Mouse (Mus musculus) lung, postnatal 14 days (tissue): ENCODE results near the gene Cabin1.

ENCODE experiments used
- DNase-seq: peaks from one replicate; pipeline ENCODE4 v3.0.0; 2021

The Cabin1 gene

GRCm38 (mm10) chr10:75697693-75698092, 66.4 kb downstream of the Cabin1 start:
- no peak for DNase-seq

- no peak for DNase-seq
These were observed 67.4 kb downstream of the Cabin1 start for GRCm38 (mm10) chr10:75696597-75697355.

DNA sequence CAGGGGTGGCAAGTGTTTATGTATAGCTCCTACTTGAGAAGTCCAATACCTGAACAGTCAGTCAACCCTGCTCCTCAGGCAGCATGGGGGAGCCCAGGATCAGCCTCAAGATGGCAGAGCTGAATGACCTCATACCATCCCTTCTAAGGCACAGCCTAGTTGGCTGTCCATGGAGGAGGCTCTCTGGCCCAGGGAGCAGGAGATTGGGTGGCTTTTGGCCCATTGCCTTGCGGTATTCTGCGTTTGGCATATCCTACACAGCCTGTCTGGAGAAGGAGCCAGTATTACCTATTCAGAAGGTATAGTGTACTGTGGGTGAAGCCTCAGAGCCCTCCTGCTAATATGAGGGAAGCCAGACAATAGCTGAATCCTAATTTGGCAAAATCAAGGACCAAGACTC, 68.6 kb downstream of the Cabin1 start:
- no peak for DNase-seq

GRCm38 (mm10) chr10:75695078-75695477, 69.1 kb downstream of the Cabin1 start:
- DNase-seq = no peak

GRCm38 (mm10) chr10:75694567-75694966, 69.6 kb downstream of the Cabin1 start:
- no peak for DNase-seq

GRCm38 (mm10) chr10:75693451-75694233, 70.5 kb downstream of the Cabin1 start:
- DNase-seq = no peak

DNA sequence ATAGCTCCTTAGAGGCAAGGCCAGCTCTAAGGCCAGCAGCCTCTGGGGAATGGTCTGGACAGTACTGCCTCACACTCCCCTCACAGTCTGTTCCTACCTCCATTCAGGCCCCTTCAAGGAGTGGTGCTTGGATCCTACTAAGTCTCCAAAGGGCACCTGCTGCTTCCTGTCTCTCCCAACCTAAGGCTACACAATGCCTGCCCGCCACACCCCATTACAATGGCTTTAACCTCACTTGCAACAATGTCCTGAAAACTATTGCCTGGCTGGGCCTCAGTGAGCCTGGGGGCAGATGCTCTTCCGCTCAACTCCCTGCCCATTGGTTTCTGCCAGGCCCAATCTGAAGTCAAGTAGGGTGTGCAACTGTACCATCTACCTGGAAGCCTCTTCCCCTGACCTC, 75.5 kb downstream of the Cabin1 start:
- no peak for DNase-seq

- no peak for DNase-seq
These were observed 77.4 kb downstream of the Cabin1 start for GRCm38 (mm10) chr10:75686724-75687123.

GRCm38 (mm10) chr10:75684035-75685004, 79.8 kb downstream of the Cabin1 start:
- no peak for DNase-seq

GRCm38 (mm10) chr10:75680574-75681001, 83.6 kb downstream of the Cabin1 start:
- DNase-seq = no peak

DNA sequence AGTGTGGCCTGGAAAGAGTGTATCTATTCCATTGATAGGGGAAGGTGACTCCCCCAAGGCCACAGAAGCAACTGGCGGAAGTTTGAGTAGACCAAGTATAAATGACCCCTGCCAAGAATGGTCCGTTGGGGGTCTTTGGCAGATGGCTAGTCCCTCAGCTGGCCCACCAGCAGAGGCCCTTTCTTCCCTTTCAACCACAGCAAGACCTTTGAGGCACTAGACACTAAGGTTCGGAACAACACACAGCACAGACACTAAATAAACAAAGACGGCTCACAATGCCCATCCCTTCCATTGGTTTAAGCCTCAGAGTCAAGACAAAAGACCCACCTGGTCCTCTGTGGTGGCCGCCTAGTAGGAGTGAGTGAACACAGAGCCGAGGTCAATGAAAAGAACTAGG, 84.9 kb downstream of the Cabin1 start:
- DNase-seq = no peak

DNA sequence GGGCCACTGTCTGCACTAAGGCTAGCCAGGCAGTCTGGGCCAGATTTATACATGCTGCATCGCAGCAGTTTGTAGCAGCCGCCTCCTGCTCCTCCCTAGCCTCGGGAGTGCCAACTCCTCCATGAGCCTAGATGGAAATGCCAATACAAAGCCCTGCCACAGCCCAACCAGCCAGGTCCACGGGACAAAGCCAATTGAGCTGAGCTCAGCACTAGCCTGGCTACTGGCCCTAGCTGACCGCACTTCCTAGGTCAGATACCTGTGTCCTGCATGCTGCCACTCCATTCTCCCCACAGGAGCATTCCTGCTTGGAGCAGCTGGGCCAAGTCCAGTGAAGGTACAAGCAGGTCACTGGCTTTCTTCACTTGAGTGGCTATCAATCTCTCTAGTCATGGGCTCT, 86.2 kb downstream of the Cabin1 start:
- no peak for DNase-seq

DNA sequence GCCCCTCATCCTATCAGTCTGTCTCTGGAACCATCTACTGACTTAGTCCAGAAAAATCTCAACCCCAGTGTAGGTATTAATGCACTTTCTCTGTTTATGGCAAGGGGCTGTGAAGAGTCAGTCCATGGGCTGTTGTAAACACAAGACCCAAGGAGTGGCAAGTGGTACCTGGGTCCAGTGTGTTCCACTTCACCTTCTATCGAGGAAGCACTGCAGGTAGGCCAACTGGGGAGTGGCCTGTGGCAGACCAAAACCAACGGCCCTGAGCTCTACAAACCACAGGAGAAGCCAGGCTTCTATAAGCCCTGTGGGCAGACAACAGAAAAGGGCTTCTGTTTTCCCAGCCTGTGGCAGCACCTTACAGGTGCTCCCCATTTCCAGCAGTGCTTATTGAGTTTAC, 86.6 kb downstream of the Cabin1 start:
- DNase-seq = no peak

DNA sequence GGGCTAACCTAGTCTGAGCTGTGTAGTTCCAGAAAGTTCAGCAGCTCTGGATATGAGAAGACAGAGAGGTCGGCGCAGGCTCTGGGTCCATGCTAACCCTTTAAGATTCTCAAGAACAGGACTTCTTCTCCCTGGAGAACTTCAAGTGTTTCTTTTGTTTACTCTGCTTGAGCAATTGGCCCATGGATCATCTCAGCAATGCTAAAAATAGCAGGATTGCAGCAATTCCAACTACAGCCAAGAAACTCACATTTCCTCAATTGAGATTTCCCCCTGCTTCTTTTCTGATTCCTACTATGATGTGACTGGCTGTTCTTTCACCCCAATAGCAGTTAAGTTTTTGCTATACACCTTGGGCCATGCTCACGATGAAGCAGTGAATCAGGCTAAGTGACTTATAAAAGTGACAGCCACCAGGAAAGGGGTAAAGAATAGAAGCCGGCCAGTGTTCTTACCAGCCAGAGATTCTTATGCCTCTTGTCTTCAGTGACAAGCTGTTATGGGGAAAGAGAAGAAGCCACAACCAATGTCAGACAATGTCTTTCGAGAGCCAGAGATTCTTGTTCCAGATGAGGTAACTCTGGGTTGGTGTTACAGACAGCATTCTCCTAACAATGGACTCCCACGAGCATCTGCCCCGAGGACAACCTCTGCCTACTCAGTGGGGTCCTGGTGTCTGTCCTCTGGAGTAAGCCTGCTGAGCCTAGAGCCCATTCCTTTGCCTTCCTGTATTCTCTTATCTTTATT, 87.1 kb downstream of the Cabin1 start:
- peak; percentile 45 for DNase-seq

GRCm38 (mm10) chr10:75676286-75676685, 87.9 kb downstream of the Cabin1 start:
- DNase-seq = no peak

DNA sequence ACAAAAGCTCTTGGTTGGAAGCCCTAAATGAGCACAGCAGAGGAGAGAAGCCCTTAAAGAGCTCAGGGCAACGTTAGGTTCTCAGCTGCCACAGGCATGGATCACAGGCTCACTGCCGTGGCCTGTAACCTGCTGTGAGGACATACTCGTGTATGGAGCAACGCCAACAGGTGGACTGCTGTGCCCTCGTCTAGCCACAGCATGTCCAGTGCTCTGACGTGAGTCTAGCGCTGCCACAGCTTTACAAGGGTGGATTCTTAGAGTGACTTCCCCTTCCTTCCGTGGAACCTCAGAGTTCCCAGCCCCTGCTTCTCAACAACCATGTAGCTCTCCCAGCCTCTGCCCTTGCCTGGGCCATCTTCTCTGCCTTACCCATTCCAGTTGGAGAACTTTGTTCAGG, 88.5 kb downstream of the Cabin1 start:
- DNase-seq = no peak

- DNase-seq = no peak
These were observed 94.2 kb downstream of the Cabin1 start for GRCm38 (mm10) chr10:75669936-75670335.

DNA sequence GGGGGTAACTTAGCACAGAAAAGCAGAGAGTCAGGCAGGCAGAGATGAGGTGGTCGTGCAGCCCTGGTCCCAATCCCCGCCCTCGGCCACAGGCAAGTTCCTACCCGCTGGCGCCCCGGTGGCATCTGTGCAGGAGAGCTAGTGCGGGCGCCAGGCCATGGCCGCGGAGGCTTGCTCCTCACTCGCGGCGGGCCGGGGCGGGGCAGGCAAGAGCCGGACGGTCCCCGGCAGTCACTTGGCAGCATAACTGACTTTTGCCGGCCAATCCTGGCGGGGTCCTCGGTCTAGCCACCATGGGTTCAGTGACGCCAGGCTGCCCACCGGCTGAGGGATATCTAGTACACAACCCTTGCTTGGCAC, 96.2 kb downstream of the Cabin1 start:
- peak; percentile 77 for DNase-seq

DNA sequence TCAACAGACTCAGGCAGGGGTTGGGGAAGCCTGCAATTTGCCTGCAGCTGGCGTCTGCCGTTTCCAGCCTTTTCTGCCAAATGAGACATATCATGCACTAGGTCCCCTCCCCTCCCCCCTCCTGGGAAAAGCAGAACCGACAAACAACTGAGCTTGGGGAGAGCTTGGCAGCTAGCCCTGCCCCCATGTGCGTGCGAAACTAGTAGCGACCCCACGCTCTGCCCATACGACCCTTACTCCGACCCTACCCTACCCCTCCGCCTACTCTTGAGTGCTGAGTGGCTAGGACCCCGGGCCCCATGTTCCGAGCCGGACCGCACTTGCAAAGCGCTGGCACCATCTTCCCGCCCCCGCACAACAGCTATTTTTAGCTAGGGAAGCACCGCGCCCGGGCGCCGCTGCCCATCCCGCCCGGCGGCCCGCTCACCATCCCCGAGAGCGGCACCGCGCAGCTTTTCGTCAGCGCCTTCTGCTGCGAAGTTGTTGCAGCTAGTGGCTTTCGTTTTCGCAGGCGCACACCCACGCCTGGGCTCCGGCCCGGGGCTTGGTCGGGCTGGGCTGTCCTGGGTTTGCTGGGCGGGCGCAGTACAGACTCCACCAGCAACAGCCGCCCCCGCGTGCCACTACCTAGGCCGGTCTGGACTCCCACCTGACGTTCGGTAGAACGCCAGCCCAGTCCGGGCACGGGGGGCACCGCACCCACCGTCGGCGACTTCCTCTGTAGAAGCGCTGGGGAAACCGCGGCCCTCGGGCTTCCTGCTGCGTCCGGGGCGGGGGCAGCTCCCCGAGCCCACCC, 96.8 kb downstream of the Cabin1 start:
- DNase-seq = peak; percentile 77

- DNase-seq = no peak
These were observed 97.6 kb downstream of the Cabin1 start for GRCm38 (mm10) chr10:75666451-75667030.

GRCm38 (mm10) chr10:75664673-75665270, 99.4 kb downstream of the Cabin1 start:
- DNase-seq = no peak
